Mouse (Mus musculus) embryonic facial prominence, embryonic 14.5 days (tissue): ENCODE measurements around the gene Ctdnep1. TPM values are rescaled to one million over a fixed set of nuclear protein-coding genes. Genes with fewer than 3 reads are reported as not detected.

Experiments used
- ATAC-seq: fragments of 200-750 bp; cut with Nextera tagmentation; 2 replicates; pipeline ENCODE4 v1.8.0; 2017; ENCODE audit warnings: low read depth, moderate number of reproducible peaks, moderate TSS enrichment
- DNase-seq: peaks from one replicate; pipeline ENCODE4 v3.0.0-alpha.2; 2015; ENCODE audit warnings: low spot score
- H3K27ac ChIP-seq: fragments of 300-500 bp; sonication (generic); replicated peaks from 2 replicates; pipeline ENCODE4 v1.5.1; 2014; ENCODE audit warnings: low read depth, mild to moderate bottlenecking, low read length, moderate library complexity
- H3K27me3 ChIP-seq: fragments of 300-500 bp; sonication (generic); replicated peaks from 2 replicates; pipeline ENCODE4 v1.6.1; 2014; ENCODE audit warnings: low read length; ENCODE audit not compliant: control insufficient read depth, insufficient read depth
- H3K36me3 ChIP-seq: fragments of 300-500 bp; sonication (generic); 2 replicates; pipeline ENCODE4 v1.6.1; 2014; ENCODE audit warnings: low read length, mixed read lengths; ENCODE audit not compliant: control insufficient read depth, insufficient read depth
- H3K4me1 ChIP-seq: fragments of 300-500 bp; sonication (generic); 2 replicates; pipeline ENCODE4 v1.6.1; 2014; ENCODE audit warnings: antibody characterized with exemption, low read length; ENCODE audit not compliant: control insufficient read depth, insufficient read depth
- H3K4me2 ChIP-seq: fragments of 300-500 bp; sonication (generic); 2 replicates; pipeline ENCODE4 v1.6.1; 2014; ENCODE audit warnings: low read depth, mild to moderate bottlenecking, low read length, moderate library complexity, mixed read lengths
- H3K4me3 ChIP-seq: fragments of 300-500 bp; sonication (generic); 2 replicates; pipeline ENCODE4 v1.5.1; 2014; ENCODE audit warnings: low read depth, mild to moderate bottlenecking, low read length
- H3K9ac ChIP-seq: fragments of 300-500 bp; sonication (generic); 2 replicates; pipeline ENCODE4 v1.6.1; 2014; ENCODE audit warnings: low read depth, mild to moderate bottlenecking, low read length, moderate library complexity, mixed read lengths
- H3K9me3 ChIP-seq: fragments of 300-500 bp; sonication (generic); 2 replicates; pipeline ENCODE4 v1.6.1; 2016; ENCODE audit warnings: low read length; ENCODE audit not compliant: control insufficient read depth
- WGBS: fragments of 180-500 bp; shearing (Covaris S2); extraction: QIAGEN DNeasy Blood & Tissue Kit; methylation state at CpG from one replicate; pipeline ENCODE4 v1.1.7; 2014; 5-methylcytosine and 5-hydroxymethylcytosine counted together
- polyA plus RNA-seq: library from polyadenylated mRNA; unstranded; fragments of >200 nt; fragmentation: Nextera tagmentation; extraction: Ambion mirVana; gene quantifications from 2 replicates; pipeline ENCODE4 v1.2.1, GENCODE M21; 2014

Ctdnep1 gene
- polyA plus RNA-seq, 1 experiment from 2014 or later: 37.4 TPM

- Histone ChIP-seq H3K27me3 (no peaks in the 10 kb centered on the region), H3K9ac (peak within 1 kb of the TSS; percentile 82), H3K4me1 (peaks cover 19% of the 10 kb centered on the region), H3K9me3 (no peaks in the 10 kb centered on the region), H3K36me3 (peaks cover 36% of the 10 kb centered on the region), H3K4me2 (peak within 1 kb of the TSS; percentile 94), H3K4me3 (peak within 1 kb of the TSS; percentile 74), H3K27ac (peak within 1 kb of the TSS; percentile 95)
- DNase-seq (peak; percentile 99), ATAC-seq (peak; percentile 50)
- 1% methylated on average over 34 of the region's 48 CpGs for WGBS
These were observed 19.5 kb downstream of the Ctdnep1 start, which contains the start of gene Dvl2 for GRCm38 (mm10) chr11:70000396-70000898. TSS of gene Dvl2 (plus strand) at chr11:70000595.

GRCm38 (mm10) chr11:70001159-70001558 is 20.2 kb downstream of the Ctdnep1 start:
- peak overlapping the region; percentile 82 for H3K9ac ChIP-seq
- H3K4me1 ChIP-seq: peaks cover 19% of the 10 kb centered on the region
- H3K4me3 ChIP-seq: peak overlapping the region; percentile 74
- no peak for ATAC-seq
- no peak for DNase-seq
- no peaks in the 10 kb centered on the region for H3K27me3 ChIP-seq
- H3K27ac ChIP-seq: peak overlapping the region; percentile 95
- no peaks in the 10 kb centered on the region for H3K9me3 ChIP-seq
- 10% methylated on average over 8 of the region's 8 CpGs for WGBS
- peak overlapping the region; percentile 94 for H3K4me2 ChIP-seq
- peaks cover 44% of the 10 kb centered on the region for H3K36me3 ChIP-seq

- Histone ChIP-seq H3K9me3 (no peaks in the 10 kb centered on the region), H3K27ac (no peak overlapping the region), H3K9ac (peak overlapping the region; percentile 82; the same call in 1 of the 2 replicates), H3K4me2 (peak overlapping the region; percentile 94), H3K4me1 (peaks cover 19% of the 10 kb centered on the region), H3K36me3 (peaks cover 51% of the 10 kb centered on the region), H3K27me3 (no peaks in the 10 kb centered on the region), H3K4me3 (peak overlapping the region; percentile 74)
- no peak for ATAC-seq
- DNase-seq: peak; percentile 39
These were observed 20.9 kb downstream of the Ctdnep1 start for GRCm38 (mm10) chr11:70001865-70002264.

- DNase-seq (no peak), ATAC-seq (no peak)
- WGBS: 80% methylated on average over 2 of the region's 2 CpGs
- H3K9ac ChIP-seq: peak overlapping the region; percentile 28; the same call in 1 of the 2 replicates
- H3K4me2 ChIP-seq: peak overlapping the region; percentile 94
- peaks cover 57% of the 10 kb centered on the region for H3K36me3 ChIP-seq
- peak overlapping the region; percentile 74 for H3K4me3 ChIP-seq
- no peaks in the 10 kb centered on the region for H3K27me3 ChIP-seq
- H3K4me1 ChIP-seq: peaks cover 19% of the 10 kb centered on the region
- no peak overlapping the region for H3K27ac ChIP-seq
- H3K9me3 ChIP-seq: no peaks in the 10 kb centered on the region
These were observed 21.5 kb downstream of the Ctdnep1 start for GRCm38 (mm10) chr11:70002471-70002870.

GRCm38 (mm10) chr11:70005521-70005920 is 24.6 kb downstream of the Ctdnep1 start:
- no peaks in the 10 kb centered on the region for H3K27me3 ChIP-seq
- H3K27ac ChIP-seq: no peak overlapping the region
- H3K4me3 ChIP-seq: no peak overlapping the region
- ATAC-seq (no peak), DNase-seq (no peak)
- H3K4me1 ChIP-seq: peaks cover 13% of the 10 kb centered on the region
- H3K4me2 ChIP-seq: no peak overlapping the region
- H3K9me3 ChIP-seq: no peaks in the 10 kb centered on the region
- WGBS: 45% methylated on average over 5 of the region's 5 CpGs
- peaks cover 62% of the 10 kb centered on the region for H3K36me3 ChIP-seq
- H3K9ac ChIP-seq: no peak overlapping the region

GRCm38 (mm10) chr11:70010033-70010432 is 29.1 kb downstream of the Ctdnep1 start:
- no peak overlapping the region for H3K4me3 ChIP-seq
- no peak overlapping the region for H3K27ac ChIP-seq
- H3K4me2 ChIP-seq: no peak overlapping the region
- H3K27me3 ChIP-seq: no peaks in the 10 kb centered on the region
- H3K4me1 ChIP-seq: 0 out of 2 replicates have a peak, but pooled peaks cover 7% of the 10 kb centered on the region
- ATAC-seq (no peak), DNase-seq (no peak)
- no peak overlapping the region for H3K9ac ChIP-seq
- WGBS: 80% methylated on average over 6 of the region's 6 CpGs
- H3K36me3 ChIP-seq: peaks cover 94% of the 10 kb centered on the region
- no peaks in the 10 kb centered on the region for H3K9me3 ChIP-seq

- WGBS: 87% methylated on average over 11 of the region's 12 CpGs
- Histone ChIP-seq H3K36me3 (peaks cover 89% of the 10 kb centered on the region), H3K4me2 (no peak overlapping the region), H3K4me3 (no peak overlapping the region), H3K4me1 (peaks cover 10% of the 10 kb centered on the region), H3K27ac (no peak overlapping the region), H3K27me3 (no peaks in the 10 kb centered on the region), H3K9me3 (no peaks in the 10 kb centered on the region), H3K9ac (no peak overlapping the region)
- ATAC-seq: no peak
- DNase-seq: no peak
These were observed 29.6 kb downstream of the Ctdnep1 start for GRCm38 (mm10) chr11:70010548-70010947.

- no peak overlapping the region for H3K9ac ChIP-seq
- H3K4me3 ChIP-seq: no peak overlapping the region
- DNase-seq (no peak), ATAC-seq (no peak)
- H3K4me2 ChIP-seq: no peak overlapping the region
- H3K36me3 ChIP-seq: peaks cover 85% of the 10 kb centered on the region
- H3K9me3 ChIP-seq: no peaks in the 10 kb centered on the region
- H3K27me3 ChIP-seq: no peaks in the 10 kb centered on the region
- 80% methylated on average over 9 of the region's 10 CpGs for WGBS
- peaks cover 12% of the 10 kb centered on the region for H3K4me1 ChIP-seq
- H3K27ac ChIP-seq: no peak overlapping the region
These were observed 30.0 kb downstream of the Ctdnep1 start for GRCm38 (mm10) chr11:70010961-70011360.

GRCm38 (mm10) chr11:70012931-70013330 is 32.0 kb downstream of the Ctdnep1 start:
- no peak for DNase-seq
- H3K9ac ChIP-seq: no peak overlapping the region
- H3K9me3 ChIP-seq: no peaks in the 10 kb centered on the region
- no peak overlapping the region for H3K4me2 ChIP-seq
- H3K27ac ChIP-seq: no peak overlapping the region
- ATAC-seq: no peak
- peaks cover 23% of the 10 kb centered on the region for H3K4me1 ChIP-seq
- WGBS: 91% methylated on average over 9 of the region's 9 CpGs
- H3K4me3 ChIP-seq: no peak overlapping the region
- peaks cover 65% of the 10 kb centered on the region for H3K36me3 ChIP-seq
- no peaks in the 10 kb centered on the region for H3K27me3 ChIP-seq
